ENCODE assay signal across 9 mouse cellular contexts in genomic region chr17:33865330-33866030, GRCm38 (mm10). TPM values are rescaled to one million over a fixed set of nuclear protein-coding genes. Genes with fewer than 3 reads are reported as not detected.
A peak's percentile ranks its signal among the peaks of the same experiment; 100 is the strongest.
DNase-seq lines count a peak whose midpoint lies in the region; ATAC-seq and TF ChIP-seq lines count a peak whose summit lies in the region.
"Had no signal": no experiment of that assay in that cellular context is flagged by ENCODE, and none has a peak within 500 bp of the region (broad histone marks: within the 10 kb centered on the region; RNA-seq: fewer than 3 reads in every experiment).

No protein-coding gene starts in this region.

- no peaks in the 10 kb centered on the region for H3K27me3 ChIP-seq in forebrain, postnatal 0 days (ENCODE audit: insufficient read depth, low read length)
- H3K27me3 ChIP-seq in forebrain, embryonic 11.5 days (ENCODE audit: control insufficient read depth, insufficient read depth, low read length), result no peaks in the 10 kb centered on the region
- no peaks in the 10 kb centered on the region for H3K27me3 ChIP-seq in heart, embryonic 12.5 days (replicated peaks)
- H3K27me3 ChIP-seq: embryonic facial prominence, embryonic 12.5 days had no signal

- H3K4me3 ChIP-seq in forebrain, postnatal 0 days (ENCODE audit: low read depth, low read length), result no peak overlapping the region
- H3K4me3 ChIP-seq in forebrain, embryonic 11.5 days (ENCODE audit: low read depth, low read length), result no peak overlapping the region
- no peak overlapping the region for H3K4me3 ChIP-seq in heart, embryonic 12.5 days
- H3K4me3 ChIP-seq: embryonic facial prominence, embryonic 12.5 days had no signal

- H3K9ac ChIP-seq in forebrain, postnatal 0 days, result no peak overlapping the region
- H3K9ac ChIP-seq in forebrain, embryonic 11.5 days (ENCODE audit: low read length), result no peak overlapping the region
- H3K9ac ChIP-seq in heart, embryonic 12.5 days, result no peak overlapping the region
- H3K9ac ChIP-seq: embryonic facial prominence, embryonic 12.5 days had no signal

- H3K27ac ChIP-seq in forebrain, postnatal 0 days (ENCODE audit: low read depth, low read length), result no peak overlapping the region
- H3K27ac ChIP-seq in forebrain, embryonic 11.5 days (ENCODE audit: low read depth, low read length), result no peak overlapping the region
- H3K27ac ChIP-seq in heart, embryonic 12.5 days (ENCODE audit: poor library complexity, severe bottlenecking), result no peak overlapping the region
- H3K27ac ChIP-seq: embryonic facial prominence, embryonic 12.5 days had no signal

- WGBS in forebrain, postnatal 0 days, result 43% methylated on average over 9 of the region's 9 CpGs
- 44% methylated on average over 9 of the region's 9 CpGs for WGBS in forebrain, embryonic 11.5 days
- WGBS in heart, embryonic 12.5 days, result 21% methylated on average over 9 of the region's 9 CpGs

- no peak for ATAC-seq in forebrain, postnatal 0 days
- no peak for ATAC-seq in forebrain, embryonic 11.5 days (replicated peaks; ENCODE audit: low FRiP score)
- ATAC-seq in heart, embryonic 12.5 days (ENCODE audit: insufficient number of reproducible peaks, low FRiP score), result no peak
- peak; percentile 95 for ATAC-seq in megakaryocyte-erythroid progenitor cell, adult 5-6 weeks (replicated peaks; ENCODE audit: low FRiP score, low TSS enrichment, poor library complexity, severe bottlenecking)

- DNase-seq in forebrain, postnatal 0 days, result peak; percentile 2
- no peak for DNase-seq in forebrain, embryonic 11.5 days (ENCODE audit: low spot score)
- peak; percentile 90 for DNase-seq in CD4-positive helper T cell, adult 2 months (ENCODE audit: low read depth, low spot score)
- peak; percentile 95 for DNase-seq in brain, adult 2 months (ENCODE audit: low read depth, low spot score)
- DNase-seq in left cerebral cortex, adult 11 months (ENCODE audit: low spot score), result peak; percentile 80
- DNase-seq in thymus, postnatal 0 days (ENCODE audit: low spot score), result peak; percentile 83

- H3K36me3 ChIP-seq in forebrain, postnatal 0 days (ENCODE audit: insufficient read depth), result no peaks in the 10 kb centered on the region
- no peaks in the 10 kb centered on the region for H3K36me3 ChIP-seq in forebrain, embryonic 11.5 days (ENCODE audit: control insufficient read depth, insufficient read depth, low read length)
- no peaks in the 10 kb centered on the region for H3K36me3 ChIP-seq in heart, embryonic 12.5 days
- H3K36me3 ChIP-seq: embryonic facial prominence, embryonic 12.5 days had no signal

- H3K4me1 ChIP-seq in forebrain, postnatal 0 days (ENCODE audit: insufficient read depth), result no peaks in the 10 kb centered on the region
- H3K4me1 ChIP-seq in forebrain, embryonic 11.5 days (replicated peaks; ENCODE audit: control insufficient read depth, insufficient read depth, low read length), result no peaks in the 10 kb centered on the region
- peaks cover 4% of the 10 kb centered on the region for H3K4me1 ChIP-seq in heart, embryonic 12.5 days (replicated peaks)
- H3K4me1 ChIP-seq: embryonic facial prominence, embryonic 12.5 days had no signal

- H3K4me2 ChIP-seq in forebrain, postnatal 0 days (ENCODE audit: low read depth), result no peak overlapping the region
- no peak overlapping the region for H3K4me2 ChIP-seq in forebrain, embryonic 11.5 days (ENCODE audit: low read depth, low read length, severe bottlenecking)
- H3K4me2 ChIP-seq in heart, embryonic 12.5 days, result peak overlapping the region; percentile 36
- H3K4me2 ChIP-seq: embryonic facial prominence, embryonic 12.5 days had no signal

- H3K9me3 ChIP-seq in forebrain, postnatal 0 days (ENCODE audit: low read length), result no peaks in the 10 kb centered on the region
- no peaks in the 10 kb centered on the region for H3K9me3 ChIP-seq in forebrain, embryonic 11.5 days (ENCODE audit: control insufficient read depth, low read length)
- no peaks in the 10 kb centered on the region for H3K9me3 ChIP-seq in heart, embryonic 12.5 days (replicated peaks)
- H3K9me3 ChIP-seq: embryonic facial prominence, embryonic 12.5 days had no signal

- TF ChIP-seq CTCF in forebrain, postnatal 0 days (IDR thresholded peaks at IDR 0.05; ENCODE audit: low read depth), result peak; percentile 44

RNA-seq across cellular contexts. Expression of gene Gm7029, which starts 8.2 kb away (rescaled TPM):
- not detected in 2 replicates for total RNA-seq in forebrain, postnatal 0 days (2014; rRNA removed)
- not detected in 2 replicates for polyA plus RNA-seq in forebrain, postnatal 0 days (2015; fragmentation: Nextera tagmentation; extraction: Ambion mirVana)
- polyA plus RNA-seq in forebrain, embryonic 11.5 days (2014; fragmentation: Nextera tagmentation; extraction: Ambion mirVana), result not detected in 2 replicates
- polyA plus RNA-seq in heart, embryonic 12.5 days (2016; fragmentation: Nextera tagmentation; extraction: Ambion mirVana), result not detected in 2 replicates
- total RNA-seq in megakaryocyte-erythroid progenitor cell, adult 5-6 weeks (2014; fragmentation: Nextera tagmentation), result not detected in 2 replicates
- total RNA-seq in megakaryocyte-erythroid progenitor cell, adult 5-6 weeks (2017), result not detected in 2 replicates
- not detected in 2 replicates for polyA plus RNA-seq in thymus, postnatal 0 days (2015; fragmentation: Nextera tagmentation; extraction: Ambion mirVana)
- polyA plus RNA-seq: embryonic facial prominence, embryonic 12.5 days had no signal

RNA-seq across cellular contexts. Expression of gene Cd320, which starts 22.6 kb away (rescaled TPM):
- 17.2 and 27.5 TPM in 2 replicates for total RNA-seq in forebrain, postnatal 0 days (2014; rRNA removed)
- 50.3 and 53.6 TPM in 2 replicates for polyA plus RNA-seq in forebrain, postnatal 0 days (2015; fragmentation: Nextera tagmentation; extraction: Ambion mirVana)
- polyA plus RNA-seq in forebrain, embryonic 11.5 days (2014; fragmentation: Nextera tagmentation; extraction: Ambion mirVana), result 62.9 and 74.6 TPM in 2 replicates
- polyA plus RNA-seq in heart, embryonic 12.5 days (2016; fragmentation: Nextera tagmentation; extraction: Ambion mirVana), result 41.5 and 43.8 TPM in 2 replicates
- total RNA-seq in megakaryocyte-erythroid progenitor cell, adult 5-6 weeks (2014; fragmentation: Nextera tagmentation), result 11.4 and 19.2 TPM in 2 replicates
- 14.1 and 19.6 TPM in 2 replicates for total RNA-seq in megakaryocyte-erythroid progenitor cell, adult 5-6 weeks (2017)
- 35.1 and 35.2 TPM in 2 replicates for polyA plus RNA-seq in thymus, postnatal 0 days (2015; fragmentation: Nextera tagmentation; extraction: Ambion mirVana)

RNA-seq across cellular contexts. Expression of gene Kifc1, which starts 25.0 kb away (rescaled TPM):
- 4.3 and 4.7 TPM in 2 replicates for total RNA-seq in forebrain, postnatal 0 days (2014; rRNA removed)
- 1.3 and 1.4 TPM in 2 replicates for polyA plus RNA-seq in forebrain, postnatal 0 days (2015; fragmentation: Nextera tagmentation; extraction: Ambion mirVana)
- 16.0 and 20.4 TPM in 2 replicates for polyA plus RNA-seq in forebrain, embryonic 11.5 days (2014; fragmentation: Nextera tagmentation; extraction: Ambion mirVana)
- 3.5 and 5.5 TPM in 2 replicates for polyA plus RNA-seq in heart, embryonic 12.5 days (2016; fragmentation: Nextera tagmentation; extraction: Ambion mirVana)
- total RNA-seq in megakaryocyte-erythroid progenitor cell, adult 5-6 weeks (2014; fragmentation: Nextera tagmentation), result 14.7 and 31.9 TPM in 2 replicates
- 15.6 and 17.0 TPM in 2 replicates for total RNA-seq in megakaryocyte-erythroid progenitor cell, adult 5-6 weeks (2017)
- 5.9 and 6.8 TPM in 2 replicates for polyA plus RNA-seq in thymus, postnatal 0 days (2015; fragmentation: Nextera tagmentation; extraction: Ambion mirVana)

RNA-seq across cellular contexts. Expression of gene Platr17, which starts 39.5 kb away (rescaled TPM):
- total RNA-seq in forebrain, postnatal 0 days (2014; rRNA removed), result not detected in 2 replicates
- polyA plus RNA-seq in forebrain, postnatal 0 days (2015; fragmentation: Nextera tagmentation; extraction: Ambion mirVana), result 1.9 and 2.0 TPM in 2 replicates
- polyA plus RNA-seq in forebrain, embryonic 11.5 days (2014; fragmentation: Nextera tagmentation; extraction: Ambion mirVana), result 0.24 TPM in 1 of 2 replicates, not detected in the other
- polyA plus RNA-seq in heart, embryonic 12.5 days (2016; fragmentation: Nextera tagmentation; extraction: Ambion mirVana), result 0.24 and 0.29 TPM in 2 replicates
- not detected in 2 replicates for total RNA-seq in megakaryocyte-erythroid progenitor cell, adult 5-6 weeks (2014; fragmentation: Nextera tagmentation)
- total RNA-seq in megakaryocyte-erythroid progenitor cell, adult 5-6 weeks (2017), result not detected in 2 replicates
- 1.6 and 1.9 TPM in 2 replicates for polyA plus RNA-seq in thymus, postnatal 0 days (2015; fragmentation: Nextera tagmentation; extraction: Ambion mirVana)

RNA-seq across cellular contexts. Expression of gene Ndufa7, which starts 41.1 kb away (rescaled TPM):
- 258 and 291 TPM in 2 replicates for total RNA-seq in forebrain, postnatal 0 days (2014; rRNA removed)
- polyA plus RNA-seq in forebrain, postnatal 0 days (2015; fragmentation: Nextera tagmentation; extraction: Ambion mirVana), result 529 and 626 TPM in 2 replicates
- polyA plus RNA-seq in forebrain, embryonic 11.5 days (2014; fragmentation: Nextera tagmentation; extraction: Ambion mirVana), result 374 and 400 TPM in 2 replicates
- polyA plus RNA-seq in heart, embryonic 12.5 days (2016; fragmentation: Nextera tagmentation; extraction: Ambion mirVana), result 431 and 466 TPM in 2 replicates
- 261 and 275 TPM in 2 replicates for total RNA-seq in megakaryocyte-erythroid progenitor cell, adult 5-6 weeks (2014; fragmentation: Nextera tagmentation)
- 85.6 and 250 TPM in 2 replicates for total RNA-seq in megakaryocyte-erythroid progenitor cell, adult 5-6 weeks (2017)
- 464 TPM in 2 replicates for polyA plus RNA-seq in thymus, postnatal 0 days (2015; fragmentation: Nextera tagmentation; extraction: Ambion mirVana)
